Mouse (Mus musculus): ENCODE measurements at regions not wholly inside any gene's neighbourhood (a gene's known extent, or its start where the extent isn't known, plus 50 kb on each side); places are given as distances from the start of the nearest gene placed in this dataset.
A peak's percentile ranks its signal among the peaks of the same experiment; 100 is the strongest.

GRCm38 (mm10) chr8:11947766-11948165 lies 107.5 kb downstream of the Tex29 start:
- Histone ChIP-seq H3K27ac (no peak overlapping the region), H3K9me3 (replicated peaks) (no peaks in the 10 kb centered on the region), H3K4me1 (no peaks in the 10 kb centered on the region), H3K9ac (no peak overlapping the region), H3K4me3 (replicated peaks) (no peak overlapping the region), H3K4me2 (no peak overlapping the region), H3K27me3 (no peaks in the 10 kb centered on the region), H3K36me3 (no peaks in the 10 kb centered on the region)
- 81% methylated on average over 8 of the region's 8 CpGs for WGBS
- no peak for ATAC-seq (replicated peaks; ENCODE audit: low FRiP score)

GRCm38 (mm10) chr8:11956268-11956667 lies 116.0 kb downstream of the Tex29 start:
- Histone ChIP-seq H3K9me3 (replicated peaks) (no peaks in the 10 kb centered on the region), H3K4me2 (no peak overlapping the region), H3K27ac (no peak overlapping the region), H3K4me1 (no peaks in the 10 kb centered on the region), H3K36me3 (no peaks in the 10 kb centered on the region), H3K27me3 (peaks cover 10% of the 10 kb centered on the region; the same call in 1 of the 2 replicates), H3K9ac (no peak overlapping the region), H3K4me3 (replicated peaks) (no peak overlapping the region)
- 29% methylated on average over 7 of the region's 7 CpGs for WGBS
- no peak for ATAC-seq (replicated peaks; ENCODE audit: low FRiP score)

GRCm38 (mm10) chr8:11957046-11957783 lies 116.9 kb downstream of the Tex29 start:
- 70% methylated on average over 7 of the region's 7 CpGs for WGBS
- no peak overlapping the region for H3K4me3 ChIP-seq (replicated peaks)
- H3K36me3 ChIP-seq = no peaks in the 10 kb centered on the region
- no peak overlapping the region for H3K9ac ChIP-seq
- H3K4me2 ChIP-seq = no peak overlapping the region
- peaks cover 10% of the 10 kb centered on the region; the same call in 1 of the 2 replicates for H3K27me3 ChIP-seq
- peak; percentile 49; the same call in 1 of the 2 replicates for ATAC-seq (replicated peaks; ENCODE audit: low FRiP score)
- H3K4me1 ChIP-seq = no peaks in the 10 kb centered on the region
- H3K9me3 ChIP-seq (replicated peaks) = no peaks in the 10 kb centered on the region
- H3K27ac ChIP-seq = no peak overlapping the region

- ATAC-seq (replicated peaks; ENCODE audit: low FRiP score) = no peak
- H3K9me3 ChIP-seq (replicated peaks) = no peaks in the 10 kb centered on the region
- WGBS = 70% methylated on average over 5 of the region's 5 CpGs
- H3K36me3 ChIP-seq = no peaks in the 10 kb centered on the region
- H3K4me3 ChIP-seq (replicated peaks) = no peak overlapping the region
- H3K27me3 ChIP-seq = peaks cover 10% of the 10 kb centered on the region; the same call in 1 of the 2 replicates
- no peak overlapping the region for H3K27ac ChIP-seq
- no peak overlapping the region for H3K4me2 ChIP-seq
- H3K9ac ChIP-seq = no peak overlapping the region
- peaks cover 6% of the 10 kb centered on the region for H3K4me1 ChIP-seq
These were observed 117.9 kb downstream of the Tex29 start for GRCm38 (mm10) chr8:11958176-11958575.

GRCm38 (mm10) chr8:11959466-11959865 lies 119.2 kb downstream of the Tex29 start:
- Histone ChIP-seq H3K27ac (no peak overlapping the region), H3K4me3 (replicated peaks) (no peak overlapping the region), H3K4me2 (no peak overlapping the region), H3K9me3 (replicated peaks) (no peaks in the 10 kb centered on the region), H3K27me3 (peaks cover 10% of the 10 kb centered on the region; the same call in 1 of the 2 replicates), H3K9ac (no peak overlapping the region), H3K36me3 (no peaks in the 10 kb centered on the region), H3K4me1 (peaks cover 9% of the 10 kb centered on the region)
- 81% methylated on average over 4 of the region's 4 CpGs for whole genome bisulfite sequencing
- ATAC-seq (replicated peaks; ENCODE audit: low FRiP score) = no peak

- Histone ChIP-seq H3K27ac (0 out of 2 replicates have a peak overlapping the region, but pooled peaks have one; percentile 13), H3K4me1 (peaks cover 9% of the 10 kb centered on the region)
These were observed 123.3 kb downstream of the Tex29 start for GRCm38 (mm10) chr8:11963575-11963974.

GRCm38 (mm10) chr8:11967670-11968069 lies 127.4 kb downstream of the Tex29 start:
- 84% methylated on average over 7 of the region's 7 CpGs for WGBS

More at GRCm38 (mm10) chr8:11963575-11963974, 123.3 kb downstream of the Tex29 start:
- no peaks in the 10 kb centered on the region for H3K9me3 ChIP-seq (replicated peaks)
- peak; percentile 64; the same call in 1 of the 2 replicates for ATAC-seq (replicated peaks; ENCODE audit: low FRiP score)
- no peaks in the 10 kb centered on the region for H3K27me3 ChIP-seq
- no peaks in the 10 kb centered on the region for H3K36me3 ChIP-seq
- WGBS = 47% methylated on average over 1 of the region's 1 CpGs
- no peak overlapping the region for H3K4me2 ChIP-seq
- H3K9ac ChIP-seq = no peak overlapping the region
- no peak overlapping the region for H3K4me3 ChIP-seq (replicated peaks)

GRCm38 (mm10) chr8:11970515-11970914 lies 130.2 kb downstream of the Tex29 start:
- no peaks in the 10 kb centered on the region for H3K27me3 ChIP-seq
- ATAC-seq (replicated peaks; ENCODE audit: low FRiP score) = no peak
- no peak overlapping the region for H3K9ac ChIP-seq
- no peak overlapping the region for H3K4me3 ChIP-seq (replicated peaks)
- H3K4me2 ChIP-seq = no peak overlapping the region
- 88% methylated on average over 9 of the region's 9 CpGs for WGBS
- H3K27ac ChIP-seq = no peak overlapping the region
- no peaks in the 10 kb centered on the region for H3K36me3 ChIP-seq
- H3K9me3 ChIP-seq (replicated peaks) = no peaks in the 10 kb centered on the region
- H3K4me1 ChIP-seq = peaks cover 6% of the 10 kb centered on the region

More at GRCm38 (mm10) chr8:11967670-11968069, 127.4 kb downstream of the Tex29 start:
- Histone ChIP-seq H3K4me1 (peaks cover 9% of the 10 kb centered on the region), H3K9ac (no peak overlapping the region), H3K27ac (no peak overlapping the region), H3K36me3 (no peaks in the 10 kb centered on the region), H3K9me3 (replicated peaks) (no peaks in the 10 kb centered on the region), H3K27me3 (no peaks in the 10 kb centered on the region), H3K4me2 (no peak overlapping the region), H3K4me3 (replicated peaks) (no peak overlapping the region)
- ATAC-seq (replicated peaks; ENCODE audit: low FRiP score) = no peak

- H3K9me3 ChIP-seq (replicated peaks) = no peaks in the 10 kb centered on the region
- H3K4me1 ChIP-seq = peaks cover 11% of the 10 kb centered on the region
- H3K4me3 ChIP-seq (replicated peaks) = no peak overlapping the region
- H3K27ac ChIP-seq = no peak overlapping the region
- H3K4me2 ChIP-seq = no peak overlapping the region
- WGBS = 62% methylated on average over 10 of the region's 10 CpGs
- ATAC-seq (replicated peaks; ENCODE audit: low FRiP score) = no peak; the same call in 1 of the 2 replicates
- no peak overlapping the region for H3K9ac ChIP-seq
- no peaks in the 10 kb centered on the region for H3K27me3 ChIP-seq
- H3K36me3 ChIP-seq = no peaks in the 10 kb centered on the region
These were observed 133.2 kb downstream of the Tex29 start for GRCm38 (mm10) chr8:11973436-11973835.

- no peaks in the 10 kb centered on the region for H3K27me3 ChIP-seq
- no peak overlapping the region for H3K27ac ChIP-seq
- no peaks in the 10 kb centered on the region for H3K36me3 ChIP-seq
- no peak overlapping the region for H3K4me2 ChIP-seq
- peak; percentile 70; the same call in 1 of the 2 replicates for ATAC-seq (replicated peaks; ENCODE audit: low FRiP score)
- peaks cover 11% of the 10 kb centered on the region for H3K4me1 ChIP-seq
- H3K9ac ChIP-seq = no peak overlapping the region
- H3K9me3 ChIP-seq (replicated peaks) = no peaks in the 10 kb centered on the region
- no peak overlapping the region for H3K4me3 ChIP-seq (replicated peaks)
- 43% methylated on average over 9 of the region's 9 CpGs for WGBS
These were observed 136.8 kb downstream of the Tex29 start for GRCm38 (mm10) chr8:11977121-11977520.

GRCm38 (mm10) chr8:11979056-11979455 lies 138.8 kb downstream of the Tex29 start:
- no peak overlapping the region for H3K9ac ChIP-seq
- 84% methylated on average over 1 of the region's 1 CpGs for WGBS
- H3K4me3 ChIP-seq (replicated peaks) = no peak overlapping the region
- no peaks in the 10 kb centered on the region for H3K9me3 ChIP-seq (replicated peaks)
- H3K36me3 ChIP-seq = no peaks in the 10 kb centered on the region
- H3K27ac ChIP-seq = no peak overlapping the region
- H3K4me1 ChIP-seq = peaks cover 5% of the 10 kb centered on the region; the same call in 1 of the 2 replicates
- ATAC-seq (replicated peaks; ENCODE audit: low FRiP score) = no peak
- no peak overlapping the region for H3K4me2 ChIP-seq
- H3K27me3 ChIP-seq = no peaks in the 10 kb centered on the region

GRCm38 (mm10) chr8:11981458-11981857 lies 141.2 kb downstream of the Tex29 start:
- H3K27me3 ChIP-seq = no peaks in the 10 kb centered on the region

More at GRCm38 (mm10) chr8:11981458-11981857, 141.2 kb downstream of the Tex29 start:
- Histone ChIP-seq H3K36me3 (no peaks in the 10 kb centered on the region), H3K9me3 (replicated peaks) (no peaks in the 10 kb centered on the region), H3K4me3 (replicated peaks) (no peak overlapping the region), H3K4me1 (peaks cover 5% of the 10 kb centered on the region; the same call in 1 of the 2 replicates), H3K4me2 (no peak overlapping the region), H3K27ac (no peak overlapping the region), H3K9ac (no peak overlapping the region)
- 78% methylated on average over 2 of the region's 2 CpGs for WGBS
- no peak for ATAC-seq (replicated peaks; ENCODE audit: low FRiP score)

All from kidney, embryonic 15.5 days (tissue).